Mouse (Mus musculus) mesoderm, embryonic 11.5 days (tissue): ENCODE data around the gene Meis1.

Experiments used
- DNase-seq: peaks from one replicate; pipeline ENCODE4 v3.0.0-alpha.2; 2012; ENCODE audit warnings: low read depth, low spot score

Meis1 gene

GRCm38 (mm10) chr11:19014441-19015161 is 4.2 kb downstream of the Meis1 start:
- DNase-seq: no peak

GRCm38 (mm10) chr11:19014113-19014440 is 4.7 kb downstream of the Meis1 start:
- no peak for DNase-seq

GRCm38 (mm10) chr11:19013141-19014112 is 5.4 kb downstream of the Meis1 start:
- no peak for DNase-seq

- DNase-seq: no peak
Measured at GRCm38 (mm10) chr11:19012463-19013115, 6.2 kb downstream of the Meis1 start.

GRCm38 (mm10) chr11:19012001-19012400 is 6.8 kb downstream of the Meis1 start:
- no peak for DNase-seq

- DNase-seq: no peak
Measured at GRCm38 (mm10) chr11:19011108-19011805, 7.5 kb downstream of the Meis1 start.

GRCm38 (mm10) chr11:19010396-19010811 is 8.4 kb downstream of the Meis1 start:
- DNase-seq: no peak

GRCm38 (mm10) chr11:19009536-19010395 is 9.0 kb downstream of the Meis1 start:
- no peak for DNase-seq

- DNase-seq: no peak
Measured at GRCm38 (mm10) chr11:19008610-19009384, 10.0 kb downstream of the Meis1 start.

GRCm38 (mm10) chr11:19007541-19008424 is 11.0 kb downstream of the Meis1 start:
- DNase-seq: no peak

GRCm38 (mm10) chr11:19007068-19007467 is 11.7 kb downstream of the Meis1 start:
- no peak for DNase-seq

GRCm38 (mm10) chr11:19005913-19006693 is 12.7 kb downstream of the Meis1 start:
- DNase-seq: no peak

GRCm38 (mm10) chr11:19005007-19005912 is 13.5 kb downstream of the Meis1 start:
- DNase-seq: no peak

GRCm38 (mm10) chr11:19003066-19003465 is 15.7 kb downstream of the Meis1 start:
- no peak for DNase-seq

GRCm38 (mm10) chr11:18996767-18997166 is 22.0 kb downstream of the Meis1 start:
- DNase-seq: no peak

- no peak for DNase-seq
Measured at GRCm38 (mm10) chr11:18996289-18996688, 22.5 kb downstream of the Meis1 start.

GRCm38 (mm10) chr11:18992796-18993195 is 26.0 kb downstream of the Meis1 start:
- no peak for DNase-seq
